Mouse (Mus musculus) cerebellum, postnatal 25 days (tissue): ENCODE measurements around the gene Cd81.
A peak's percentile ranks its signal among the peaks of the same experiment; 100 is the strongest.

Source experiments
- DNase-seq, 2 experiments: peaks; one replicate each; pipeline ENCODE4 v3.0.0; 2021; ENCODE audit warnings: mixed read lengths in 2 of 2

Gene Cd81

DNA sequence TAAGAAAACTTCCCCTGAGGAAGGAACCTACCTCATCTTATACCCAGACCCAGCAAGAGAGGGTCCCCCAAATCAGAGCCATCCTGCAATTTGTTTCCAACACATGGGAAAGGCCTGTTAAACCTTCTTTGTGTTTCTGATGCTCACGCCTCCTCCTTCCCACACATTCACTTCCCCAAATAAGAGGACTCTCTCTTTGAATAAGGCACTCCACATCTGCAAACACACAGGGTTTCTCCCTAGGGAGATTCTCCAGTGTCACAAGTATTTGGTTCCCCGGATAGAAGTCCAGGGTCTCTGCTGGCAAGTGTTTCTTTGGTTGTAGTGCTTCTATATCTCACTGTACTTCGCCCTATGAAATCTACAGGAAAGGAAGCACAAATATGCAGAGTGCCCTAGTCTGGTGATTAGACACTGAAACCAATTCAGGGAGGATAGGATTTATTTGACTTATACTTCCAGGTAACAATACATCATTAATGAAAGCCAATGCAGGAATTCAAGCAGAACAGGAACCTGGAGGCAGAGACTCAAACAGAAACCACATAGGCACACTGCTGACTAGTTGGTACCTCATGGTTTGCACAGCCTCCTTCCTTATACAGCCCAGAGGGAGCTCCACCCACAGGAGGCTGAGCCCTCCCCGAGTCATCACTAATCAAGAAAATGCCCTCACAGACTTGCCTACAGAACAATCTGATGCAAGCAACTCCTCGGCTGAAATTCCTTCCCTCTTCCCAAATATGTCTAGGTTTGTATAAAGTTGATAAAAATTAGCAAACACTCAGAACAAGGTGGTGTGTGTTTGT, 31.0 kb upstream of the Cd81 start:
- no peak for DNase-seq

- DNase-seq = no peak
Measured at GRCm38 (mm10) chr7:143023499-143023898, 29.0 kb upstream of the Cd81 start.

GRCm38 (mm10) chr7:143024293-143024692, 28.2 kb upstream of the Cd81 start:
- no peak for DNase-seq

- DNase-seq = no peak
Measured at GRCm38 (mm10) chr7:143025496-143025895, 27.0 kb upstream of the Cd81 start.

GRCm38 (mm10) chr7:143027196-143027595, 25.3 kb upstream of the Cd81 start:
- no peak for DNase-seq

DNA sequence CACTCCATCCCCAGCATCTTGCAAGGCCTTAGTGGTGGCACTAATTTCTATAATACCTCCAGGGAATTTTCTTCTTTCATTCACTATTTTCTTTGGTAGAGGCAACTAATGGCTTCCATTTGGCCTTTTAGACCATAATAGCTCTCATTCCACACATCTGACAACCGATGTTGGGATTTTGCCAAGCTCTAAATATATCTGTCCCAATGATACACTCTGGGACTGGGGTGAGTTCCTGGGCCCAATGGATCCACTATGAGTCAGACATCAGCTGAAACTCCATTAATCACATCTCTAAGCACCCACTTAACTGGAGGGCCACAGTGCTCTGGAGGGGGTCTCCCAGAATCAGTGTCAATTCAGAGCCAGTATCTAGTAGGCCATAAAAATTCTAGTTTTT, 20.7 kb upstream of the Cd81 start:
- no peak for DNase-seq

GRCm38 (mm10) chr7:143033581-143033980, 19.0 kb upstream of the Cd81 start:
- peak; percentile 63 to 77 for DNase-seq

- no peak for DNase-seq
Measured at GRCm38 (mm10) chr7:143034112-143034511, 18.4 kb upstream of the Cd81 start.

DNA sequence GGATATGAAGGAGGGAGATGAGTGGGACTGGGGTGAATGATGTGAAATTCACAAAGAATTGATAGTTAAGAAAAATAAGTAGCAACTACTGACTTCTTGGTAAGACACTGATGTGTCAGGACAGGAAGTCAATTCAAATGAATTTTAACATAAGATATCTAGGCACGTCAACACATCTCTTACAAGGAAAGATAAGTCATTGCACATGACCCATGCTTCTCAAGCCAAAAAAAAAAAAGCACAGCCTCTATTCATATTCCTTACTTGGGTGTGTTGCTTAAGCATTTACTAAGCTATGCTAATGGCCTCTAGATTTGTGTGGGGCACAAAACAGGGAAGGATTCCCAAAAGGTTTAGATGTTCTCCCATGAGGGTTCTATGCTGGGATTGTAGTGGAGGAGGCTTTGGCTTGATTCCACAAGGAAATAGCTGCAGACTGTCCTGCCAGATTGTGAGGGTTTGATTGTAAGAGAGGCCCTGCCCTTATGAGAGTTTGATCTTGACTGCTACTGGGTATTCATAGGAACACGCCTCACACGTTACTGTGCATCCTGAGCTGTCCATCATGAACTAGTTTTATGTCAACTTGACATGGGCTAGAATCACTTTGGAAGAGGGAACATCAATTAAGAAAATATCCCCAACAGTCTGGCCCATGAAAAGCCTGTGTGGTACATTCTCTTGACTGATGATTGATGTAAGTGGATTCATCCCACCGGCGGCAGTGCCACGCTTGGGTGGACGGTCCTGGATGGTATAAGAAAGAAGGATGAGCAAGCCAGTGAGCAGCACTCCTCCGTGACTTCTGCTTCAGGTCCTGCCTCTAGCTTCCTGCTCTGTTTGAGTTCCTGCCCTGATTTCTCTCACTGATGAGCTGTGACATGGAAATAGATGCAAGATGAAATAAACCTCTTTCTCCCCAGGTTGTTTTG, 17.8 kb upstream of the Cd81 start:
- no peak for DNase-seq

DNA sequence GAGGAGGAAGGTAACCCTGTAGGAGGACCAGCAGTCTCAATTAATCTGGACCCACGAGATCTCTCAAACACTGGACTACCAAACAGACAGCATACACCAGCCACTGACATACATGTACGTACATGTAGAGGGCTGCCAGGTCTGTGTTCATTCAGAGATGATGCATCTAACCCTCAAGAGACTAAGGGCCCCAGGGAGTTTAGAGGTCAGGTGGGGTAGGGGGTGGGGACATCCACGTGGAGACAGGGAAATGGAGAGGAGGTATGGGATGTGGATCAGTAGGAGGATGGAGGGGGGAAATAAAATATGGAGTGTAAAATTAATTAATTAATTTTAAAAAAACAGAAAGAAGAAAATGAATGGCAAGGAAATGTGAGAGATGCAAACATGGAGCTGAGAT, 15.8 kb upstream of the Cd81 start:
- no peak for DNase-seq

- DNase-seq = no peak
Measured at GRCm38 (mm10) chr7:143037306-143037705, 15.2 kb upstream of the Cd81 start.

GRCm38 (mm10) chr7:143038174-143038931, 14.2 kb upstream of the Cd81 start:
- DNase-seq = no peak

GRCm38 (mm10) chr7:143040561-143040960, 12.0 kb upstream of the Cd81 start:
- no peak for DNase-seq

- no peak for DNase-seq
Measured at GRCm38 (mm10) chr7:143041138-143041822, 11.3 kb upstream of the Cd81 start.

DNA sequence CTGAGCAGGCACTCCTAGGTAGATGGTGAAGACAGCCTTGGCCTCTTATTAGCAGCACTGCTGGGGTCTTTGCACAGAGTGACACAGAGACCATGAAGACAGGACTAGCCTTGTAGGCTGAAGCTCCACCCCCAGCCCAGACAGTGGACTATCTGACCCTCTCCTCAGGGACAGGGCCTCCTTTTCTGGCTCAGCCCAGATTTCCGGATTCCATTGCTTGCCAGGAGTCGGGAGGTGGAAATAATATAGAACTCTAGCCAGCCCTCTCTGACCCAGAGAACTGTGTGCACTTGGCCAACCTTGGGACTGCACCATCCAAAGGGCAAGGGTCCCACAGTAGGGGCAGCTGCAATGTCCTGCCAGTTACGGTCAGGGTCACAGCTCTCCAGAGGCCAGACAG, 10.4 kb upstream of the Cd81 start:
- no peak for DNase-seq

GRCm38 (mm10) chr7:143042897-143043300, 9.6 kb upstream of the Cd81 start:
- DNase-seq = no peak

GRCm38 (mm10) chr7:143044049-143044825, 8.3 kb upstream of the Cd81 start:
- DNase-seq = no peak

DNA sequence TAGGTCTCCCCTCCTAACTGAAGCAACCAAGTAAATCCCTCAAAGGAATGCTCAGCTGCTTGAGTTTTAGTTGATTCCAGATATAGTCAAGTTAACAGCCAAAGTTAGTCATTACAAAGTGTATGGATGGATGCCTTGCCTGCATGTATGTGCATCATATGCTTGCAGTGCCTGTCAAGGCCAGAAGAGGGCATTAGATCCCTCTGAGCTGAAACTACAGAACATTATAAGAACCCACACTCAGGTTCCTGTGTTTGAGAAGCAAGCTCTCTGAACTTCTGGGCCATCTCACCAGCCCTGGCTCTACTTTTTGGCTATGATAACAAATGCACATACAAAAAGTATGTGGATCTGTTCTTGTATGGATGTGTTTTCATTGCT, 7.7 kb upstream of the Cd81 start:
- no peak for DNase-seq

DNA sequence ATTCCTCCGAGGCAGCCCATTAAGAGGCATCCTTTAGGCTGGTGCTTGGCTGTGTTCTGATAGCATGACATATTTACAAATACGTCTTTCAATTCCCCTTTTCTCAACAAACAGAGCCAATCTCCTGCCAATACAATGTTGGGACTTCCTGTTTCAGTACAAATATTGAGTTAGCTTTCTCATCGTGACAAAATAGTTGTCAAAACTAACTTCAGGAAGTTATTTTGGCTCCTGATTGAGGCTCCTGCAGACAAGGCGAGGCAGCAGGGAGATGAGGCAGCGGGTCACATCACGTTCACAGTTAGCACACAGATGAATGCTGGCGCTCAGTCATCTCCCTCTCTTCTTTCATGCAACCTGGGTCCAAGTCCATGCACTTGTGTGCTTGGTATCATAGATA, 6.2 kb upstream of the Cd81 start:
- DNase-seq = no peak

- DNase-seq = no peak
Measured at GRCm38 (mm10) chr7:143049331-143049730, 3.2 kb upstream of the Cd81 start.
